Mouse (Mus musculus) small intestine, adult 2 months (tissue): ENCODE measurements at regions not wholly inside any gene's neighbourhood (a gene's known extent, or its start where the extent isn't known, plus 50 kb on each side); places are given as distances from the start of the nearest gene placed in this dataset.

ENCODE experiments used
- CTCF ChIP-seq: fragments of 200-500 bp; IDR thresholded peaks from 2 replicates; pipeline ENCODE4 v1.5.1; 2012; ENCODE audit warnings: low read depth, mild to moderate bottlenecking, control low read depth, inconsistent platforms, low read length, moderate library complexity, mixed read lengths; ENCODE audit not compliant: insufficient replicate concordance, insufficient read length; ENCODE audit errors: extremely low read depth
- POLR2A ChIP-seq: fragments of 200-500 bp; IDR thresholded peaks from 2 replicates; pipeline ENCODE4 v1.6.1; 2012; ENCODE audit warnings: low read depth, mild to moderate bottlenecking, control low read depth, inconsistent platforms, low read length, moderate library complexity

DNA sequence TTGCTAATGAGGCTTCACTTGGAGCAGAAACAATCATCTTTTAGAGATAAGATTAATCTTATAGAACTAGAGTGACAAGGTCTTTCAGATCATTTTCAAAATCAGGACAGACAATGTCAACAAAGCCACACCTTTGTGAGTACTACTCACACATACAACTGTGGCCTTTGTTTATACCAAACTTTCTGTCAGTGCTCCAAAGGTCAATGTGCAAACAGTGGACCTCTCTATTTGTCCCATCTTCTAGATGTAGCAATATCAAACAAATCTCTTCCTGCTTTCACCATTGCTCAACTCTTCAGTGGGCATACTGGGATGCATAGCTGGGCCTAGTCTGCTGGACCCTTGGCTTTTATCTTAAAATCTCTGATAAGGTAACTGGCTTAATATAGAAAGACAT lies 300.9 kb upstream of the Egfl6 start:
- TF ChIP-seq CTCF (no peak), POLR2A (no peak)
